Mouse (Mus musculus): Measurements from ENCODE around the gene Dlec1. TPM values are rescaled to one million over a fixed set of nuclear protein-coding genes. Genes with fewer than 3 reads are reported as not detected.

The Dlec1 gene
- polyA plus RNA-seq, 1 experiment from 2014 or later = 0.87 TPM

DNA sequence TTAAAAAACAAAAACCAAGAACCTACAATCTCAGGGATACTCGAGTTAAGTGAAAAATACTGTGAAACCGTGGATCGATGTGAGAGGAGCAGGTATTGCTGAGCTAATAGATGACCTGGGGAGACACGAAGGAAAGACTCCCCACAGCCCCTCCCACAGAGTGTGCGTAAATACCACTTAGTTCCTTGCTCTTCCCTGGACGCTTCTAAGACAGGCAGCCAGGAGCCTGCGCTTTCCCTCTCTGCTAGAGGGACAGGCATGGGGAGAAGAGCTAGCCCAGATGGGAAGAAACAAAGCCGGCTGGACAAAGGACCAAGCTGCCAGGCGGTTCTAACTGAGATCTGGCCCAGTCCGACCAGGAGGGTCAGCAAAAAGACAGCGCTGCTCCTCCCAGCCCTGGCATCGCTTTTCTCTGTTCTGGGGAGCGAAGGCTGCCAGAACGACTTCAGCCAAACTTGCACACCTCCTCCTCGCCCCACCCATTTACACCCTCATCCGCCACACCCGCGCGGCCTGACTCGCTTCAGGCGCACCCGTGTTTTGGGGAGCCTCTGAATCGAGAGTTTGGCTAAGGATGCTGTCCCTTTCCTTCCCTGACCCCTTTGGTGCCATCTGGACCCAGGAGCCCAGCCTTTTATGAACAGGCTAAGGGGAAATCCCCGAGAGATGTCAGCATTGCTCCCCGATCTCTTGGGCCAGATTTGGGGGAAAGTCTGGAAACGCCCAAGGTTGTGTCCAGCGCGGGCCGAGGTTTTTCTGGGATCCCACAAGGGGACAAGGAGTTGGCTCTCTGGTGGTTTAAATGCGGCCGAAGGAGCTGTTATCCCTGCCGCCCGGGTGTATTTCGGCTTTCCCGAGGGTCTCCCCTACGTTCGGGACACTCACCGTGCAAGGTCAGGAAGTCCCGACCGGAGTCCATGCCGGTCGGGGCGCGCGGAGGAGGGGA, 9.5 kb upstream of the Dlec1 start:
- 2% methylated on average over 45 of the region's 45 CpGs for WGBS
- H3K36me3 ChIP-seq = no peaks in the 10 kb centered on the region
- DNase-seq (ENCODE audit: low spot score) = no peak
- peaks cover 52% of the 10 kb centered on the region for H3K4me1 ChIP-seq
- peaks cover 58% of the 10 kb centered on the region for H3K27me3 ChIP-seq (ENCODE audit: insufficient read depth, poor library complexity, severe bottlenecking)
- no peaks in the 10 kb centered on the region for H3K9me3 ChIP-seq
- peak overlapping the region; percentile 82 for H3K27ac ChIP-seq
- peak overlapping the region; percentile 62 for H3K4me3 ChIP-seq

- peak within 1 kb of the TSS; percentile 62 for H3K4me3 ChIP-seq
- peak; percentile 91 for DNase-seq (ENCODE audit: low spot score)
- H3K27me3 ChIP-seq (ENCODE audit: insufficient read depth, poor library complexity, severe bottlenecking) = peaks cover 58% of the 10 kb centered on the region
- WGBS = 8% methylated on average over 45 of the region's 45 CpGs
- peak within 1 kb of the TSS; percentile 82 for H3K27ac ChIP-seq
- peaks cover 46% of the 10 kb centered on the region for H3K4me1 ChIP-seq
- no peaks in the 10 kb centered on the region for H3K36me3 ChIP-seq
- H3K9me3 ChIP-seq = no peaks in the 10 kb centered on the region
These were observed 8.6 kb upstream of the Dlec1 start, which contains the start of gene Plcd1 for GRCm38 (mm10) chr9:119093419-119094295. TSS of gene Plcd1 (minus strand) at chr9:119093502.

- Histone ChIP-seq H3K4me1 (peaks cover 45% of the 10 kb centered on the region), H3K36me3 (no peaks in the 10 kb centered on the region), H3K27ac (peak overlapping the region; percentile 82), H3K9me3 (no peaks in the 10 kb centered on the region), H3K4me3 (no peak overlapping the region), H3K27me3 (ENCODE audit: insufficient read depth, poor library complexity, severe bottlenecking) (peaks cover 56% of the 10 kb centered on the region)
- DNase-seq (ENCODE audit: low spot score) = no peak
- 79% methylated on average over 13 of the region's 13 CpGs for WGBS
These were observed 7.7 kb upstream of the Dlec1 start for GRCm38 (mm10) chr9:119094462-119095109.

DNA sequence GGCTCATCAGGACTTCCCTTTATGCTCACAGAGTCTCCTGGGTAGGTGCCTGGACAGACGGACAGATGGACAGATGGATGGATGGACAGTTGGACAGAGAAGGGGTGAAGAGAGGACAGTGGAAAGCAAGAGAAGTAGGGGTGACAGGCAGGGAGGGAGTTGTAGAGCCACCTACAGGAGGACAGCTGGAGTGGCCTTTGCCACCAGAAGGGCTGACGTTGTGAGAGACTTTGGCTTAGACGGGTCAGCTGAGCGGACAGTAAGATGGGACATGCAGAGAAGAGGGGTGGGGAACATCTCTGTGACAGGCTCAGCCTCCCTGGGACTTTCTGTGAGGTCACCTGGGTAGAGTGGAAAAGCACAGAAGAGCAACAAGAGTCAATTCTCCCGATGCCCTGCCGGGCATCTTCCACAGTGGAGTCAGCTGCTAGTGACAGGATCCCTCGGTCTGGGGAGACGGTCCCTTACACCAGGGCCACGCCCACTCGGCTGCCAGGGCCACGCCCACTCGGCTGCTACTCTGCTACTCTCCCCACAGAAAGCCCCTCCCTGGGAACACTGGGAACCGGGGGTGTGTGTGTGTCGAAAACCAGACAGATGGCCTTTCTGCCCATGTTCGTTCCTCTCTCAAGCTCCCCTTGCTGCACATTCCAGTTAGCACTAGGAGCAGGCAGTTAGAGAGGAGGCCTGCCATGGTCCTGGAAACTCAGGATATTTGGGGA, 1.9 kb upstream of the Dlec1 start:
- WGBS = 14% methylated on average over 15 of the region's 15 CpGs

GRCm38 (mm10) chr9:119102783-119103113, 470 bp downstream of the Dlec1 start:
- no peak for DNase-seq (ENCODE audit: low spot score)
- peaks cover 13% of the 10 kb centered on the region for H3K4me1 ChIP-seq
- WGBS = 4% methylated on average over 19 of the region's 19 CpGs
- H3K27ac ChIP-seq = peak overlapping the region; percentile 77; the same call in 1 of the 2 replicates
- no peaks in the 10 kb centered on the region for H3K36me3 ChIP-seq
- peak overlapping the region; percentile 66 for H3K4me3 ChIP-seq
- H3K27me3 ChIP-seq (ENCODE audit: insufficient read depth, poor library complexity, severe bottlenecking) = peaks cover 21% of the 10 kb centered on the region
- no peaks in the 10 kb centered on the region for H3K9me3 ChIP-seq

More for the DNA sequence above, 1.9 kb upstream of the Dlec1 start:
- no peak overlapping the region for H3K27ac ChIP-seq
- H3K4me1 ChIP-seq = peaks cover 17% of the 10 kb centered on the region
- H3K9me3 ChIP-seq = no peaks in the 10 kb centered on the region
- DNase-seq (ENCODE audit: low spot score) = no peak
- H3K4me3 ChIP-seq = no peak overlapping the region
- no peaks in the 10 kb centered on the region for H3K36me3 ChIP-seq
- H3K27me3 ChIP-seq (ENCODE audit: insufficient read depth, poor library complexity, severe bottlenecking) = peaks cover 31% of the 10 kb centered on the region

GRCm38 (mm10) chr9:119107566-119107965, 5.3 kb downstream of the Dlec1 start:
- no peaks in the 10 kb centered on the region for H3K9me3 ChIP-seq
- DNase-seq (ENCODE audit: low spot score) = no peak
- H3K36me3 ChIP-seq = no peaks in the 10 kb centered on the region
- no peak overlapping the region for H3K4me3 ChIP-seq
- peaks cover 10% of the 10 kb centered on the region; the same call in 1 of the 2 replicates for H3K4me1 ChIP-seq
- WGBS = 81% methylated on average over 4 of the region's 4 CpGs
- peaks cover 21% of the 10 kb centered on the region for H3K27me3 ChIP-seq (ENCODE audit: insufficient read depth, poor library complexity, severe bottlenecking)
- H3K27ac ChIP-seq = no peak overlapping the region

DNA sequence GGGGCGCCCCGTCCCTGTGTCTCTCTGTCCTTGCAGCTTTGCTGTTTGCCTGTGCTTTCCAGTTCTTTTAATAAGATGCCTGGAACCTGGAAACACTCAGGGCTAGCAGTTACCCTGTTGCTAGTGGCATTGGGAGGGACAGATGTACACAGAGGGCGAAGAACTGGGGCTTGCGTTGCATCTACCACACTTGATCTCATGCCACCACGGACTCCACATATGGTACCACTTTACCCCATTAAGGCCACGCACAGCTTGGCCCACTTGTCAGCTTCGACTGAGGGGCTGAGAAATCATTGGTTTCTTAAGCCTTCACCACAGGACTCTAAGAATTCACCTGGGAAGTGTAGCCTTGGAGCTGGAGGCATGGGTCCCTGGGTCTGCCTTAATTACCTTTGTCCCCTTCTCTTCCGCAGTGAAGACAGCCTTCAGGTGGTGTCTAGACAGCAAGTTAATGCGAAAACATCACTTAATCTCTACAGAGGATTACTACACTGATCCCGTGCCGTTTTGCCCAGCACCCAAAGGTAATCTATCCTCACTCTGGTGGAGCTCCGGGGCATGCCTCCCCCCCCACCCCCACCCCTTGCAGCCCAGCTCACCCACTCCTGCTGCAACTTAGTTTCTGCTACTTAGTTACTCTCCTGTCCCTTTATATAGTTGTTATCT, 7.5 kb downstream of the Dlec1 start:
- H3K4me3 ChIP-seq = no peak overlapping the region
- 58% methylated on average over 12 of the region's 12 CpGs for WGBS
- no peak overlapping the region for H3K27ac ChIP-seq
- H3K36me3 ChIP-seq = no peaks in the 10 kb centered on the region
- DNase-seq (ENCODE audit: low spot score) = no peak
- H3K9me3 ChIP-seq = no peaks in the 10 kb centered on the region
- no peaks in the 10 kb centered on the region for H3K27me3 ChIP-seq (ENCODE audit: insufficient read depth, poor library complexity, severe bottlenecking)
- H3K4me1 ChIP-seq = peaks cover 10% of the 10 kb centered on the region; the same call in 1 of the 2 replicates

- H3K27ac ChIP-seq = peak overlapping the region; percentile 24
- no peak for DNase-seq (ENCODE audit: low spot score)
- WGBS = 52% methylated on average over 3 of the region's 3 CpGs
- peaks cover 10% of the 10 kb centered on the region; the same call in 1 of the 2 replicates for H3K4me1 ChIP-seq
- no peaks in the 10 kb centered on the region for H3K27me3 ChIP-seq (ENCODE audit: insufficient read depth, poor library complexity, severe bottlenecking)
- no peaks in the 10 kb centered on the region for H3K9me3 ChIP-seq
- H3K4me3 ChIP-seq = no peak overlapping the region
- no peaks in the 10 kb centered on the region for H3K36me3 ChIP-seq
These were observed 8.4 kb downstream of the Dlec1 start for GRCm38 (mm10) chr9:119110640-119111039.

GRCm38 (mm10) chr9:119114911-119115310, 12.6 kb downstream of the Dlec1 start:
- Histone ChIP-seq H3K36me3 (no peaks in the 10 kb centered on the region), H3K9me3 (no peaks in the 10 kb centered on the region), H3K27ac (no peak overlapping the region), H3K4me3 (no peak overlapping the region), H3K4me1 (peaks cover 8% of the 10 kb centered on the region; the same call in 1 of the 2 replicates), H3K27me3 (ENCODE audit: insufficient read depth, poor library complexity, severe bottlenecking) (no peaks in the 10 kb centered on the region)
- DNase-seq (ENCODE audit: low spot score) = no peak
- 76% methylated on average over 17 of the region's 17 CpGs for WGBS

DNA sequence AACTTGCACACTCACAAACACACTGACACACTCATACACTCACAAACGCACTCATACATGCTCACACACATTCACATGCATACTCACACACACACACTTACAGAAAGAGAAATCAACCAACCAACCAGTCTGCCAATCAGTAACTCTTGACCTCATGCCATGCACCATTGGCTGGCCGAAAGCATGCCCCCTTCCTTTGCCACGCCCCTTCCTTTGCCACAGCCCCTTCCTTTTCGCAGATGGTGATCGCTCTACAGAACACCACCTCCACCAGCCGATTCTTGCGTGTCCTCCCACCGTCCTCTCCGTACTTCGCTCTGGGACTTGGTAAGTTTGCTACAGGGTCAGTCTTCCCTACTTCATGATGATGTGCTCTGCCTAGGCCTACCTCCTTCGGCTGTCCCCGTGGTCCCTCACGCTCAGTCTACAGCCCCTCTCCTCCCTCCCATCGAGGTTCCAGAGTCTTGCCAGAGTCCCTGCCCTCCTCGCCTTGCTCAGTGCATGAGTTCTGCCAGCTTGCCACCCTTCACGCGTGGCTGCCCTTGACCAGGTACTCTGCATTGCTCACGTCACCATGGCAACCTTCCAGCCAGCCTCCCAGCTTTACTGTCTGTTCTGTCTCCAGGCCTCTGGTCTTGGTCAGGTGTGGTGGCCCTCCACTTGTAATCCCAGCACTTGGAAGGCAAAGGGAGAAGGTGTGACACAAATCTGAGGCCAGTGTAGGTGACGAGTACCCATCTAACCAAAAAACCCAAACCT, 17.3 kb downstream of the Dlec1 start:
- no peak overlapping the region for H3K27ac ChIP-seq
- H3K4me3 ChIP-seq = no peak overlapping the region
- H3K36me3 ChIP-seq = no peaks in the 10 kb centered on the region
- WGBS = 84% methylated on average over 19 of the region's 19 CpGs
- H3K9me3 ChIP-seq = no peaks in the 10 kb centered on the region
- no peaks in the 10 kb centered on the region for H3K27me3 ChIP-seq (ENCODE audit: insufficient read depth, poor library complexity, severe bottlenecking)
- peaks cover 9% of the 10 kb centered on the region; the same call in 1 of the 2 replicates for H3K4me1 ChIP-seq
- no peak for DNase-seq (ENCODE audit: low spot score)

DNA sequence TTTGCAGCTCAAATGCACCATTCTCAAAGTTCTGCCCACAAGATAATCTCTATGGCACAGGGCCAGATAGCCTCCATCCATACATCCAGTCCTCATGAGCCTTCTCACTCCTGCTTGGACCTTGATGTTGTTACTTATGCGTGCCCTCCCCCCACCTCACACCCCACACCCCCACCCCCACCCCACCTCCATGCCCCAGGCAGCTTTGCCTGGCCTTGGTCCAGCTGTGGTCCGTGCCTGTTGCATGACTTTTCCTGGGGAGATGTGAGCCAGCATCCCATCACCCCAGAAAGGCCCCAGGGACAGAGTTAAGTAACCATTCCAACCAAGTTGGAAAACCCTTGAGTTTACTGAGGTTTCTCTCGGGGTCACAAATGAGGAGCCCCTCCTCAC, 17.9 kb downstream of the Dlec1 start:
- WGBS = 58% methylated on average over 3 of the region's 3 CpGs
- no peak for DNase-seq (ENCODE audit: low spot score)
- Histone ChIP-seq H3K36me3 (no peaks in the 10 kb centered on the region), H3K4me1 (peaks cover 9% of the 10 kb centered on the region; the same call in 1 of the 2 replicates), H3K27ac (no peak overlapping the region), H3K9me3 (no peaks in the 10 kb centered on the region), H3K4me3 (no peak overlapping the region), H3K27me3 (ENCODE audit: insufficient read depth, poor library complexity, severe bottlenecking) (no peaks in the 10 kb centered on the region)
